Mouse (Mus musculus) liver, embryonic 15.5 days (tissue): ENCODE results near the gene Heatr6. TPM values are rescaled to one million over a fixed set of nuclear protein-coding genes. Genes with fewer than 3 reads are reported as not detected.

Experiments
- ATAC-seq: fragments of 200-750 bp; cut with Nextera tagmentation; 2 replicates; pipeline ENCODE4 v1.8.0; 2017; ENCODE audit warnings: moderate number of reproducible peaks, mild to moderate bottlenecking, moderate library complexity; ENCODE audit not compliant: insufficient read depth
- H3K27ac ChIP-seq: fragments of 300-500 bp; sonication (generic); replicated peaks from 2 replicates; pipeline ENCODE4 v1.5.1; 2015; ENCODE audit warnings: mild to moderate bottlenecking, inconsistent platforms
- H3K27me3 ChIP-seq: fragments of 300-500 bp; sonication (generic); 2 replicates; pipeline ENCODE4 v1.6.1; 2015; ENCODE audit warnings: mild to moderate bottlenecking, inconsistent platforms
- H3K36me3 ChIP-seq: fragments of 300-500 bp; sonication (generic); replicated peaks from 2 replicates; pipeline ENCODE4 v1.6.1; 2015; ENCODE audit warnings: moderate library complexity, mild to moderate bottlenecking, inconsistent platforms
- H3K4me1 ChIP-seq: fragments of 300-500 bp; sonication (generic); replicated peaks from 2 replicates; pipeline ENCODE4 v1.6.1; 2015; ENCODE audit warnings: inconsistent platforms
- H3K4me2 ChIP-seq: fragments of 300-500 bp; sonication (generic); 2 replicates; pipeline ENCODE4 v1.6.1; 2015; ENCODE audit warnings: moderate library complexity, mild to moderate bottlenecking, inconsistent platforms
- H3K4me3 ChIP-seq: fragments of 300-500 bp; sonication (generic); replicated peaks from 2 replicates; pipeline ENCODE4 v1.5.1; 2015; ENCODE audit warnings: mild to moderate bottlenecking, inconsistent platforms
- H3K9ac ChIP-seq: fragments of 300-500 bp; sonication (generic); 2 replicates; pipeline ENCODE4 v1.6.1; 2015; ENCODE audit warnings: moderate library complexity, mild to moderate bottlenecking, inconsistent platforms
- H3K9me3 ChIP-seq: fragments of 300-500 bp; sonication (generic); replicated peaks from 2 replicates; pipeline ENCODE4 v1.6.1; 2016; ENCODE audit warnings: inconsistent platforms
- WGBS: fragments of 180-500 bp; shearing (Covaris S2); methylation state at CpG from one replicate; pipeline ENCODE4 v1.1.7; 2015; ENCODE audit warnings: mixed read lengths; ENCODE audit not compliant: insufficient replicate concordance; 5-methylcytosine and 5-hydroxymethylcytosine counted together
- polyA plus RNA-seq: library from polyadenylated mRNA; unstranded; fragments of >200 nt; fragmentation: Nextera tagmentation; extraction: Ambion mirVana; gene quantifications from 2 replicates; pipeline ENCODE4 v1.2.1, GENCODE M21; 2015

The Heatr6 gene
- polyA plus RNA-seq, 1 experiment from 2014 or later = 6.2 TPM

DNA sequence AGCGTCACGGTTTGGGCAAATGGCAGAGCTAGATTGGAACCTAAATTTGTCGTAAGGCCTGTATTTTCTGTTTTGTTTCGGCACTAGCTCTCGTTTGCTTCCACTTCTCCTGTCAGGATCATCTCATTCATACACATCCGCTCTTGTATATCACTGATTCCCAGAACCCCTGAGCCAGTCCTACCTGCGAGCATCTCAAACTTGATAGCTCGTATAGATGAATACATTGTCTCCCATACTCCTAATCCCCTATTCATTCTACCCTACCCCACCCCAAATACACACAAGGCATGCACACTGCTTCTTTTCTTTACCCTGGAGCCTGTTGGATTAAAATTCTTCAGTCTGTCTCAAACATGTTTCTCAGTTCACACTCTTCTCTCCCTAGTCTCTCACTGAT lies 731 bp downstream of the Heatr6 start:
- ATAC-seq = no peak
- Histone ChIP-seq H3K9ac (peak overlapping the region; percentile 70), H3K4me2 (peak overlapping the region; percentile 75), H3K36me3 (peaks cover 34% of the 10 kb centered on the region), H3K27me3 (0 out of 2 replicates have a peak, but pooled peaks cover 8% of the 10 kb centered on the region), H3K4me1 (peaks cover 15% of the 10 kb centered on the region), H3K9me3 (no peaks in the 10 kb centered on the region), H3K4me3 (peak overlapping the region; percentile 73), H3K27ac (peak overlapping the region; percentile 49)
- WGBS = 2% methylated on average over 8 of the region's 8 CpGs

DNA sequence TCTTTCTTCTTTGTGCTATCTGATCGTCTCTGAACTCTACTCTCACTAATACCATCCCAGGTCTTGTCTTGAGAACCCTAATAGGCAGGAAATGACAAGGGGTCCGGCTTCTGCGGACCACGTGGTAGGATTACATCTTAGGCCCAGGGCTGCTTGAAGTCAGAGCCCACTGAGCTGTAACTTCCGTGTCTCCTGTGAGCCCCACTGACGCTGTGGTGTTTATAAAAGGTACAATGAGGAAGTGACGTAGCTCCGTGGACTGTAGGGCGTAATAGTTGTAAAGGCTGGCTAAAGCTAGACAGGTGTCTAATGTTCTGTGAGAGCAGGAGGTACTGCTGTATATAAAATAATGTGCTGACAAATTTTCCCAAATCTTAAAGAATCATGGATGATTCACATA lies 13.8 kb downstream of the Heatr6 start:
- no peak overlapping the region for H3K27ac ChIP-seq
- no peak for ATAC-seq
- no peak overlapping the region for H3K4me3 ChIP-seq
- 69% methylated on average over 9 of the region's 9 CpGs for WGBS
- H3K4me2 ChIP-seq = no peak overlapping the region
- no peaks in the 10 kb centered on the region for H3K9me3 ChIP-seq
- no peak overlapping the region for H3K9ac ChIP-seq
- peaks cover 93% of the 10 kb centered on the region for H3K36me3 ChIP-seq
- H3K27me3 ChIP-seq = no peaks in the 10 kb centered on the region
- no peaks in the 10 kb centered on the region for H3K4me1 ChIP-seq

GRCm38 (mm10) chr11:83768976-83769375 lies 15.5 kb downstream of the Heatr6 start:
- 77% methylated on average over 4 of the region's 4 CpGs for WGBS
- Histone ChIP-seq H3K27ac (no peak overlapping the region), H3K4me3 (no peak overlapping the region), H3K27me3 (no peaks in the 10 kb centered on the region), H3K4me1 (no peaks in the 10 kb centered on the region), H3K4me2 (no peak overlapping the region), H3K9me3 (no peaks in the 10 kb centered on the region), H3K9ac (no peak overlapping the region), H3K36me3 (peaks cover 94% of the 10 kb centered on the region)
- no peak for ATAC-seq

DNA sequence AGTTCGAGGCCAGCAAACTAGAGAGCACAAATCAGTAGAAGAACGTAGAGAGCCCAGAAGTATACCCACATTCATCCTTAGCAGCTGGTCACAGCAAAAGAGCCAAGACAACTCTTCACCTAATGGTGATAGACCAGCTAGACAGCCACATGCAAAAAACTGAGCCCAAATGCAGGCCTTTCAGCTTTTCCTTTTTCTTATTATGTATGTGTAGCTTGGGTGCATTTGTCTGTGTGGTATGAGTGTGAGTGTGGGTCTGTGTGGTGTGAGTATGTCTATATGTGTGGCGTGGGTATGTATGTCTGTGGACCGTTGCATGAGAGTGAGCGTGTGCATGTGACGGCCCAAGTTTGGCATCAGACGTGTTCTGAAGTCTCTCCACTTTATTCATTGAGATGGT lies 17.5 kb downstream of the Heatr6 start:
- WGBS = 77% methylated on average over 7 of the region's 7 CpGs

GRCm38 (mm10) chr11:83772341-83772740 lies 18.8 kb downstream of the Heatr6 start:
- 85% methylated on average over 6 of the region's 6 CpGs for WGBS
- H3K4me3 ChIP-seq = no peak overlapping the region
- H3K27me3 ChIP-seq = no peaks in the 10 kb centered on the region
- H3K9me3 ChIP-seq = no peaks in the 10 kb centered on the region
- no peak for ATAC-seq
- H3K9ac ChIP-seq = no peak overlapping the region
- no peak overlapping the region for H3K4me2 ChIP-seq
- H3K27ac ChIP-seq = no peak overlapping the region
- peaks cover 92% of the 10 kb centered on the region for H3K36me3 ChIP-seq
- H3K4me1 ChIP-seq = no peaks in the 10 kb centered on the region

More for the DNA sequence above, 17.5 kb downstream of the Heatr6 start:
- Histone ChIP-seq H3K9me3 (no peaks in the 10 kb centered on the region), H3K4me1 (no peaks in the 10 kb centered on the region), H3K27me3 (no peaks in the 10 kb centered on the region), H3K4me2 (no peak overlapping the region), H3K36me3 (peaks cover 93% of the 10 kb centered on the region), H3K9ac (no peak overlapping the region), H3K4me3 (no peak overlapping the region), H3K27ac (no peak overlapping the region)
- no peak for ATAC-seq

GRCm38 (mm10) chr11:83773691-83774090 lies 20.2 kb downstream of the Heatr6 start:
- ATAC-seq = no peak
- peaks cover 87% of the 10 kb centered on the region for H3K36me3 ChIP-seq

GRCm38 (mm10) chr11:83774324-83774723 lies 20.8 kb downstream of the Heatr6 start:
- Histone ChIP-seq H3K36me3 (peaks cover 87% of the 10 kb centered on the region), H3K9me3 (no peaks in the 10 kb centered on the region), H3K4me2 (no peak overlapping the region), H3K4me3 (no peak overlapping the region), H3K9ac (no peak overlapping the region), H3K27me3 (no peaks in the 10 kb centered on the region), H3K27ac (no peak overlapping the region), H3K4me1 (no peaks in the 10 kb centered on the region)
- no peak for ATAC-seq
- WGBS = 92% methylated on average over 11 of the region's 11 CpGs

More at GRCm38 (mm10) chr11:83773691-83774090, 20.2 kb downstream of the Heatr6 start:
- WGBS = 81% methylated on average over 16 of the region's 16 CpGs
- no peaks in the 10 kb centered on the region for H3K4me1 ChIP-seq
- H3K9ac ChIP-seq = no peak overlapping the region
- H3K27me3 ChIP-seq = no peaks in the 10 kb centered on the region
- H3K4me2 ChIP-seq = no peak overlapping the region
- no peak overlapping the region for H3K27ac ChIP-seq
- H3K4me3 ChIP-seq = no peak overlapping the region
- no peaks in the 10 kb centered on the region for H3K9me3 ChIP-seq

GRCm38 (mm10) chr11:83776798-83777197 lies 23.3 kb downstream of the Heatr6 start:
- H3K4me1 ChIP-seq = no peaks in the 10 kb centered on the region
- H3K9ac ChIP-seq = no peak overlapping the region
- WGBS = 66% methylated on average over 8 of the region's 8 CpGs
- peaks cover 89% of the 10 kb centered on the region for H3K36me3 ChIP-seq
- H3K27ac ChIP-seq = no peak overlapping the region
- ATAC-seq = no peak
- H3K4me2 ChIP-seq = no peak overlapping the region
- H3K27me3 ChIP-seq = no peaks in the 10 kb centered on the region
- H3K4me3 ChIP-seq = no peak overlapping the region
- no peaks in the 10 kb centered on the region for H3K9me3 ChIP-seq

DNA sequence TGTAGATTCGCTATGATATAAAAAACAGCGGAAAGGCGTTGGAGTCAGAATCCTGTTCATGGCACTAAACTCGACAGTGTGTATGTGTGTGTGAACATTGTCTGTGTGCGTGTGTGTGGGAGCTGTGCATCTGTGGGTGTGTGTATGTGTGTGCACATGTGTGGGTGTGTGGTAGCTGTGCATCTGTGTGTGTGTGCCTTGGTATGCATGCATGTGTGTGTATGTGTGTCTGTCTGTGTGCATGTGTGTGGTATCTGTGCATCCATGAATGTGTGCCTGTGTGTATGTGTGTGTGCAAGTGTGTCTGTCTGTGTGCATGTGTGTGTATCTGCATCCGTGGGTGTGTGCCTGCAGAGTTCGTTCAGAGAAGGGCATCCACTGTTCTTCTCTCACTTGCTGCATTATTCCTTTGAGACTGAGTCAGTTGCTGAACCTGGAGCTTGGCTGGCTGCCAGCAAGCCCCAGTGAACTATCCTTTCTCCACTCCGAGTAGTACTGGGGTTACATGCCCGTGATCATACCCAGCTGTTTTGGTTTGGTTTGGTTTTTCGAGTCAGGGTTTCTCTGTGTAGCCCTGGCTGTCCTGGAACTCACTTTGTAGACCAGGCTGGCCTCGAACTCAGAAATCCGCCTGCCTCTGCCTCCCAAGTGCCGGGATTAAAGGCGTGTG lies 30.6 kb downstream of the Heatr6 start:
- no peak for ATAC-seq
- H3K36me3 ChIP-seq = peaks cover 37% of the 10 kb centered on the region
- H3K4me2 ChIP-seq = no peak overlapping the region
- WGBS = 76% methylated on average over 14 of the region's 14 CpGs
- no peak overlapping the region for H3K27ac ChIP-seq
- no peak overlapping the region for H3K4me3 ChIP-seq
- H3K9ac ChIP-seq = no peak overlapping the region
- H3K4me1 ChIP-seq = no peaks in the 10 kb centered on the region
- H3K27me3 ChIP-seq = no peaks in the 10 kb centered on the region
- H3K9me3 ChIP-seq = no peaks in the 10 kb centered on the region

- Histone ChIP-seq H3K27me3 (no peaks in the 10 kb centered on the region), H3K27ac (no peak overlapping the region), H3K4me2 (no peak overlapping the region), H3K36me3 (peaks cover 31% of the 10 kb centered on the region), H3K9ac (no peak overlapping the region), H3K4me1 (no peaks in the 10 kb centered on the region), H3K9me3 (no peaks in the 10 kb centered on the region), H3K4me3 (no peak overlapping the region)
- ATAC-seq = no peak
- 63% methylated on average over 2 of the region's 2 CpGs for WGBS
These were observed 31.2 kb downstream of the Heatr6 start for GRCm38 (mm10) chr11:83784661-83785060.

- no peak for ATAC-seq
- Histone ChIP-seq H3K9ac (no peak overlapping the region), H3K9me3 (no peaks in the 10 kb centered on the region), H3K36me3 (peaks cover 24% of the 10 kb centered on the region), H3K4me3 (no peak overlapping the region), H3K4me2 (no peak overlapping the region), H3K27ac (no peak overlapping the region), H3K4me1 (no peaks in the 10 kb centered on the region), H3K27me3 (no peaks in the 10 kb centered on the region)
- WGBS = 5% methylated on average over 2 of the region's 2 CpGs
These were observed 31.9 kb downstream of the Heatr6 start for GRCm38 (mm10) chr11:83785366-83785765.

GRCm38 (mm10) chr11:83786835-83787234 lies 33.3 kb downstream of the Heatr6 start:
- H3K9ac ChIP-seq = no peak overlapping the region
- no peaks in the 10 kb centered on the region for H3K27me3 ChIP-seq
- no peaks in the 10 kb centered on the region for H3K9me3 ChIP-seq
- WGBS = 66% methylated on average over 4 of the region's 4 CpGs
- no peak overlapping the region for H3K4me2 ChIP-seq
- no peak for ATAC-seq
- H3K4me3 ChIP-seq = no peak overlapping the region
- peaks cover 9% of the 10 kb centered on the region; the same call in 1 of the 2 replicates for H3K36me3 ChIP-seq
- no peak overlapping the region for H3K27ac ChIP-seq
- H3K4me1 ChIP-seq = no peaks in the 10 kb centered on the region
